Mouse (Mus musculus) MEL (cell line): ENCODE data around the gene Polr2c.

ENCODE experiments used
- CTCF ChIP-seq, 3 experiments: IDR thresholded peaks in 2 of 3; conservative IDR thresholded peaks in 1 of 3; 2 replicates each; pipeline ENCODE4 v1.5.1; 2011 to 2012; ENCODE audit warnings: low read length in 3 of 3, low read depth in 2 of 3, mild to moderate bottlenecking in 2 of 3, improper control_type of control experiment in 1 of 3, inconsistent platforms in 1 of 3, mixed read lengths in 1 of 3, moderate library complexity in 1 of 3; ENCODE audit not compliant: control insufficient read depth in 1 of 3, insufficient read depth in 1 of 3, poor library complexity in 1 of 3, severe bottlenecking in 1 of 3
- EP300 ChIP-seq, 2 experiments: IDR thresholded peaks; 2 replicates each; pipeline ENCODE4 v1.6.1; 2011; ENCODE audit warnings: improper control_type of control experiment in 2 of 2, low read length in 2 of 2, low read depth in 1 of 2, mild to moderate bottlenecking in 1 of 2
- HCFC1 ChIP-seq: IDR thresholded peaks from 2 replicates; pipeline ENCODE4 v1.6.1; 2012; ENCODE audit warnings: low read depth, mild to moderate bottlenecking, inconsistent platforms, low read length, improper control_type of control experiment, moderate library complexity
- NELFE ChIP-seq: IDR thresholded peaks from 2 replicates; pipeline ENCODE4 v1.6.1; 2011; ENCODE audit warnings: low read depth, low read length, improper control_type of control experiment
- POLR2A ChIP-seq, 2 experiments: IDR thresholded peaks; 2 replicates each; pipeline ENCODE4 v1.6.1; 2011 to 2012; ENCODE audit warnings: low read length in 2 of 2, mild to moderate bottlenecking in 2 of 2, control low read depth in 1 of 2, improper control_type of control experiment in 1 of 2, low read depth in 1 of 2, moderate library complexity in 1 of 2; ENCODE audit not compliant: control insufficient read depth in 1 of 2, insufficient read depth in 1 of 2, poor library complexity in 1 of 2
- POLR2AphosphoS5 ChIP-seq: IDR thresholded peaks from 2 replicates; pipeline ENCODE4 v1.6.1; 2012; ENCODE audit warnings: low read depth, borderline replicate concordance, mild to moderate bottlenecking, inconsistent platforms, low read length, moderate library complexity, mixed read lengths
- RCOR1 ChIP-seq: IDR thresholded peaks from 2 replicates; pipeline ENCODE4 v1.6.1; 2012; ENCODE audit warnings: low read depth, mild to moderate bottlenecking, inconsistent platforms, low read length, improper control_type of control experiment
- USF1 ChIP-seq: IDR thresholded peaks from 2 replicates; pipeline ENCODE4 v1.6.1; 2014; ENCODE audit warnings: low read depth, mild to moderate bottlenecking, inconsistent platforms, low read length, improper control_type of control experiment, moderate library complexity
- USF2 ChIP-seq, 2 experiments: IDR thresholded peaks; 2 replicates each; pipeline ENCODE4 v1.6.1; 2011 to 2012; ENCODE audit warnings: improper control_type of control experiment in 2 of 2, low read length in 2 of 2, borderline replicate concordance in 1 of 2, inconsistent platforms in 1 of 2, low read depth in 1 of 2, mild to moderate bottlenecking in 1 of 2; ENCODE audit not compliant: insufficient read depth in 1 of 2
- ZNF384 ChIP-seq: IDR thresholded peaks from 2 replicates; pipeline ENCODE4 v1.6.1; 2012; ENCODE audit warnings: low read depth, mild to moderate bottlenecking, inconsistent platforms, low read length, improper control_type of control experiment

- TF ChIP-seq CTCF (IDR thresholded peaks at IDR 0.05 in 2 of 3, conservative IDR thresholded peaks at IDR 0.05 in 1 of 3; ENCODE audit: control insufficient read depth in 1 of 3, insufficient read depth in 1 of 3, low read depth in 2 of 3, low read length in 3 of 3, poor library complexity in 1 of 3, severe bottlenecking in 1 of 3) (no peak), POLR2A (IDR thresholded peaks at IDR 0.05; ENCODE audit: control insufficient read depth in 1 of 2, insufficient read depth in 1 of 2, low read depth in 1 of 2, low read length in 2 of 2, poor library complexity in 1 of 2) (no peak), USF1 (no peak), NELFE (no peak), ZNF384 (no peak), EP300 (IDR thresholded peaks at IDR 0.05; ENCODE audit: low read depth in 1 of 2, low read length in 2 of 2) (no peak), RCOR1 (no peak), HCFC1 (no peak), POLR2AphosphoS5 (no peak), USF2 (IDR thresholded peaks at IDR 0.05; ENCODE audit: borderline replicate concordance in 1 of 2, insufficient read depth in 1 of 2, low read depth in 1 of 2, low read length in 2 of 2) (no peak)
Observed at GRCm38 (mm10) chr8:94869146-94869545, 11.9 kb downstream of the Polr2c start.
